Mouse (Mus musculus) midbrain, embryonic 12.5 days (tissue): Measurements from ENCODE around the gene Ttl. TPM values are rescaled to one million over a fixed set of nuclear protein-coding genes. Genes with fewer than 3 reads are reported as not detected.

Experiments used
- ATAC-seq: fragments of 200-750 bp; cut with Nextera tagmentation; 2 replicates; pipeline ENCODE4 v1.8.0; 2017; ENCODE audit warnings: low read depth, moderate TSS enrichment, moderate library complexity; ENCODE audit not compliant: low FRiP score
- H3K27ac ChIP-seq: fragments of 300-500 bp; sonication (generic); replicated peaks from 2 replicates; pipeline ENCODE4 v1.5.1; 2016; ENCODE audit warnings: mild to moderate bottlenecking
- H3K27me3 ChIP-seq: fragments of 300-500 bp; sonication (generic); 2 replicates; pipeline ENCODE4 v1.6.1; 2016; ENCODE audit warnings: mild to moderate bottlenecking
- H3K36me3 ChIP-seq: fragments of 300-500 bp; sonication (generic); 2 replicates; pipeline ENCODE4 v1.6.1; 2016
- H3K4me1 ChIP-seq: fragments of 300-500 bp; sonication (generic); 2 replicates; pipeline ENCODE4 v1.6.1; 2016
- H3K4me2 ChIP-seq: fragments of 300-500 bp; sonication (generic); replicated peaks from 2 replicates; pipeline ENCODE4 v1.6.1; 2016; ENCODE audit warnings: mild to moderate bottlenecking, moderate library complexity
- H3K4me3 ChIP-seq: fragments of 300-500 bp; sonication (generic); 2 replicates; pipeline ENCODE4 v1.5.1; 2016; ENCODE audit warnings: mild to moderate bottlenecking
- H3K9ac ChIP-seq: fragments of 300-500 bp; sonication (generic); replicated peaks from 2 replicates; pipeline ENCODE4 v1.6.1; 2016; ENCODE audit warnings: mild to moderate bottlenecking, moderate library complexity
- H3K9me3 ChIP-seq: fragments of 300-500 bp; sonication (generic); 2 replicates; pipeline ENCODE4 v1.6.1; 2016; ENCODE audit warnings: mild to moderate bottlenecking
- WGBS: fragments of 180-500 bp; shearing (Covaris S2); methylation state at CpG from one replicate; pipeline ENCODE4 v1.1.7; 2016; 5-methylcytosine and 5-hydroxymethylcytosine counted together
- polyA plus RNA-seq: library from polyadenylated mRNA; unstranded; fragments of >200 nt; fragmentation: Nextera tagmentation; extraction: Ambion mirVana; gene quantifications from 2 replicates; pipeline ENCODE4 v1.2.1, GENCODE M21; 2016

The Ttl gene
- polyA plus RNA-seq, result 15.1 and 16.8 TPM in 2 replicates

DNA sequence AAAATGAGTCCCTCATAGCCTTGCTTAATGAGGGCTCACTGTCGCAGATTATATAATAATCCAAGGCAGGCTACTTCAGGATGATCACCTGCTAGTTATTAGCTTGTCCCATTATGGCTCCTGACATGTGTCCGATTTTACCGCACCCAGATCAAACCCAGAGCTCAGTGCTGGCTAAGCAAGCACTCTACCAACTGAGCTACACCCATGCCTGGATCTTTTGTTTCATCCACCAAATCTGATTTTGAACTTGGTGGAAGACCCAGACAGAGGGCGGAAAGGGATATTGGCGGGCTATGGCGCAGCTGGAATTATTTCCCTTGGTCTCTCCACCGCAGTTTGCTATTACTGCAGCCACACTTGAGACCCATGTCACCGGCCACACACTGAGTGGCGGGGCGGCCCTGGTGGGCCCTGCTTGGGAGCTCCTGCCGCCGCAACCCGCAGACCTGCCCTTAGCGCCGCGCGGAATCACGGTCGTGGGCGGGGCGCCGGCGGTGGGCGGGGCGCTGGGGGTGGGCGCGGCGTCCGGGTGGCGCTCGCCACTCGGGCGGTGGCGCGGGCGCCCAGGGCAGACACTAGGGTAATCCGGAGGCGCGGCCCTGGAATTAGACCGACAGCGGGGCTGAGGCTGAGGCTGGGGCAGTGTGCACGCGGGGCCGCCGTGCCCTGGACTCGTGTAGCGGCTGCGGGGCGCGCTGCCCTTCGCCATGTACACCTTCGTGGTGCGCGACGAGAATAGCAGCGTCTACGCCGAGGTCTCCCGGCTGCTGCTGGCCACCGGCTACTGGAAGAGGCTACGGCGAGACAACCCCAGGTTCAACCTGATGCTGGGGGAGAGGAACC lies at the start of gene Ttl:
TSS of gene Ttl (plus strand) at position 506 of the 846 bp plus-strand sequence.
- H3K4me2 ChIP-seq, result peak within 1 kb of the TSS; percentile 75
- peak within 1 kb of the TSS; percentile 78 for H3K4me3 ChIP-seq
- peak within 1 kb of the TSS; percentile 72 for H3K27ac ChIP-seq
- WGBS, result 2% methylated on average over 62 of the region's 62 CpGs
- 0 out of 2 replicates have a peak, but pooled peaks cover 5% of the 10 kb centered on the region for H3K36me3 ChIP-seq
- no peaks in the 10 kb centered on the region for H3K9me3 ChIP-seq
- peaks cover 16% of the 10 kb centered on the region for H3K4me1 ChIP-seq
- ATAC-seq, result peak; percentile 96
- H3K9ac ChIP-seq, result peak within 1 kb of the TSS; percentile 73
- no peaks in the 10 kb centered on the region for H3K27me3 ChIP-seq

DNA sequence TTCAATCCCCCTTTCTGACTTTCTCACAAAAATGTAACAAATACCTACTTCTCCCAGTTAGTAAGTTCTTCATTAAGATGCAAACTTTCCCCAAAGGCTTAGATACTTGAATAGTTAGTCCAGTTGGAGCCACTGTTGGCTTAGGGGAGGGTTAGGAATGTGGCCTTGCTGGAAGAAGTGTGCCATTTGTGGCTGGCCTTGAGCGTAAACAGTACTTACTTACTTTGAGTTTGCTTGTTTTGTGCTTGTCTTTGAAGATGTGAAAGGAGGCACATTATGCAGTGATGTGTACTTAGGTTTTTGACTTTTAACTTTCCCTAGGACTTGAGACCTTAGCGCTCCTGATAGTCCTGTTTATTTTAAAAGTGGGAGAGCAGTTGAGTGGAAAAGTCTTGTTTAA lies 45.6 kb upstream of the Ttl start:
- no peaks in the 10 kb centered on the region for H3K9me3 ChIP-seq
- no peaks in the 10 kb centered on the region for H3K4me1 ChIP-seq
- H3K36me3 ChIP-seq, result peaks cover 5% of the 10 kb centered on the region; the same call in 1 of the 2 replicates
- no peak overlapping the region for H3K27ac ChIP-seq
- no peak overlapping the region for H3K4me3 ChIP-seq
- ATAC-seq, result no peak
- no peaks in the 10 kb centered on the region for H3K27me3 ChIP-seq
- 76% methylated on average over 2 of the region's 2 CpGs for WGBS
- no peak overlapping the region for H3K4me2 ChIP-seq
- no peak overlapping the region for H3K9ac ChIP-seq

DNA sequence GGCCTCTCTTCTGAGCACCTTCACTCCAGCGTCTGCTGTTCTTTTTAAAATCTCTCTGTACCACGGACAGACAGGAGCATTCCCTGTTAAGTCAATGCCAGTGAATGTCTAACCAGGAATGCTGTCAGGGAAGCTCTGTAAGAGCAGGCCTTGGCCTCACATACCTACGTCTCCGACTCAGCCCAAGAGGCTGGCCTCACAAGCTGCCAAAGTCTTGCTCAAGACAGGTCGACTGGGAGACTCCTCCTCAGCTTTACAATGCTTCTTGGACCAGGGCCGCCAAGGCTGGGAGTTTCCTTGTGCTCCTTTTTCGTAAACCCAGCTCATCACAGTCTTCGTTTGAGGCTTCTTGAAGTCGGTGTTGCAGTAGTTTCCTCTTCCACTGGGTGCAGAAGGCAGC lies 40.9 kb upstream of the Ttl start:
- H3K4me2 ChIP-seq, result no peak overlapping the region
- no peak overlapping the region for H3K9ac ChIP-seq
- no peaks in the 10 kb centered on the region for H3K36me3 ChIP-seq
- 85% methylated on average over 9 of the region's 9 CpGs for WGBS
- no peaks in the 10 kb centered on the region for H3K9me3 ChIP-seq
- no peak overlapping the region for H3K27ac ChIP-seq
- no peaks in the 10 kb centered on the region for H3K4me1 ChIP-seq
- H3K4me3 ChIP-seq, result no peak overlapping the region
- H3K27me3 ChIP-seq, result no peaks in the 10 kb centered on the region
- ATAC-seq, result no peak

DNA sequence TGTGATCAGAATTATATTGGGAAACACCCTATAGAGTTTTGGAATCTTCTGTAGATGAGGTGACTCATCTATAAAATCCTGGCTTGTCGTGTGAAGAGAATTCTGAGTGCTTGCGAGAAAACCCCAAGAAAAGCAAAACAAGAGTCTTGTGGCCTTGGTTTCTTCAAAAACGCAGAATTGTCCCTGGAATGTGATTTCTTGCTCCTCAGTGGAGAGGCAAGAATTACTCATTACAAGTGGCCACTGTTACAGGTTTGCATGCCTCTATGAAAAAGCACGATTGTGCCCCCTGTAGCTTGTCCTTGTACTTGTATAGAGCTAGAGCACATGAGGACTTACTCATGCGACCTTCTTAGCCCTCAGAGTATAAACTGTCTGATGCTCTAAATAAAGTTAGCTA lies 30.4 kb upstream of the Ttl start:
- H3K4me1 ChIP-seq, result peaks cover 11% of the 10 kb centered on the region
- 88% methylated on average over 5 of the region's 5 CpGs for WGBS
- no peak overlapping the region for H3K4me2 ChIP-seq
- no peaks in the 10 kb centered on the region for H3K9me3 ChIP-seq
- H3K9ac ChIP-seq, result no peak overlapping the region
- H3K27ac ChIP-seq, result no peak overlapping the region
- peaks cover 41% of the 10 kb centered on the region for H3K27me3 ChIP-seq
- no peak overlapping the region for H3K4me3 ChIP-seq
- no peaks in the 10 kb centered on the region for H3K36me3 ChIP-seq
- ATAC-seq, result no peak

DNA sequence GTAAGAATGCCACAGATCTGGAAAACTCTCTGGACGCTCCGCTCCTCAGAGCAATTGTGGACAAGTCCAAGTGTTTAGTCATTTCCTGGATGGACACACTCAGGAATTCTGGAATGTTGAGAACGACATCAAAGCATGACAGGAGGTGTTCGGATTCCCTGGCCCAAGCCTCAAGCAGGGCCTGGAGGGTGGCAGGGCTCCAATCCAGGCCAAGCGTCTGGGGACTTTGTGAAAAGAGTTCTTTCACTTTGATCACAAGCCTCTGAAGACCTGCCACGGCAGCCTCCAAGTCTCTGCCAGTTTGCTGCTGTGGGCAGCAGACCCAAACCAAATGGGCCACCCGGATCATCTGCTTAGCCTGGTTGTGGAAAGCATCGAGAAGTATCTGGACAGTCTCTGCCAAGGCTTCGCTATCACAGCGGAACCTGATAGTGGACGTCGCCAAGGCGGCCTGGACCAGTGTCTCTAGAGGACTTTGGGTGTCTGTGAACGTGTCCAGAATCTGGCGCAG lies 27.3 kb upstream of the Ttl start:
- Histone ChIP-seq H3K9me3 (no peaks in the 10 kb centered on the region), H3K36me3 (no peaks in the 10 kb centered on the region), H3K4me3 (peak overlapping the region; percentile 46), H3K27me3 (peaks cover 52% of the 10 kb centered on the region), H3K4me2 (peak overlapping the region; percentile 88), H3K27ac (no peak overlapping the region), H3K4me1 (peaks cover 11% of the 10 kb centered on the region), H3K9ac (peak overlapping the region; percentile 60)
- WGBS, result 32% methylated on average over 15 of the region's 15 CpGs
- ATAC-seq, result no peak

DNA sequence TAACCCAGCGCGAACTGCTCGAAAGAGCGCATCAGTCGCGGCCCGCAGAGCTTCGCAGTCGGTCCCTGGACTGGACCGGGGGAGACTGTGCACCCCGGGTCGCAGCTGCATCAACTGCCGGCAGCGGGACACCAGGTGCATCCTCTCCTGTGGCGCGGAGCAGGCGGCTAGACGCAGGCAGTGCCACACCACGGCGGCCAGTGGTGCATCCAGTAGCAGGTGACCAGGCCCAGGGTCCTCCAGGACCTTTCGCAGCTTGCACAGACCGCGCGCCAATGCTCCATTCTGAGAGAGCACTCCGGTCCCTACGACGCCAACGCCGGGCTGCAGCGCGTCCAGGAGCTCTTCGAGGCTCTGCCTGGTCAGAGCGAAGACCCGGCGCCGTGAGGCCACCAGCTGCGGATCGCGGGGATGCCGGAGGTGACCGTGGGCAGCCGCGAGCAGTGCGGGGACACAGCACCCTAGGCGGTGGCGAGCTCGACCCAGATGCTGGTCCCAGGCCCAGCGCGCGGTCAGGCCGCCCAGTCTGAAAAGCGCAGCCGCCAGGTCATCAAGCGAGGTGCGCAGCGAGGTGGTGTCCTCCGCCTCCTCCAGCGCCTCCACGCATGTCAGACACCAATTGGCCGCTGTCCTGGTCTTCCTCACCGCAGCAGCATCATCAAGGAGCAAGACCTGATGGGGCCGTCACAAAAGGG lies 26.7 kb upstream of the Ttl start:
- 2% methylated on average over 62 of the region's 62 CpGs for WGBS
- H3K9me3 ChIP-seq, result no peaks in the 10 kb centered on the region
- H3K4me2 ChIP-seq, result peak overlapping the region; percentile 88
- H3K4me1 ChIP-seq, result peaks cover 11% of the 10 kb centered on the region
- peak overlapping the region; percentile 60 for H3K9ac ChIP-seq
- peak; percentile 66 for ATAC-seq
- no peaks in the 10 kb centered on the region for H3K36me3 ChIP-seq
- H3K4me3 ChIP-seq, result peak overlapping the region; percentile 46
- peaks cover 52% of the 10 kb centered on the region for H3K27me3 ChIP-seq
- H3K27ac ChIP-seq, result peak overlapping the region; percentile 20; the same call in 1 of the 2 replicates

DNA sequence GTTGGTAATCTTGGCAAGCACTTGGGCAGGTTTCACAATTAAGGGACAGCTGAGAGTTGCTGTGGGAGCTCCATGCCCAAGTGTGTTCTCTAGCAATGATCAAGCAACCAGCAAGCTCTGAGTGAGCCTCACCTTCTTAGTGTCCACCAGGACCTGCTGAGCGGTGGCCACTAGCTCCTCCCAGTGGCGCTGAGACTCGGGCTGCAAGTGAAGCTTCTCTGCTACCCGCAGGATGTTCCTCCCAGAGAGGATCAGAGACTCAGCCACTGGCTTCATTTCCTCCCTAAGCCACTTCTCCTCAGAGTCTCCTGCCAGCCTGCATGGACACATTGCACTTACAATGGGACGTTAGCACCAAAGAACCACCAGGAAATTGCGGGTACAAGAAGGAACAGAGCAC lies 25.2 kb upstream of the Ttl start:
- Histone ChIP-seq H3K27me3 (peaks cover 52% of the 10 kb centered on the region), H3K36me3 (no peaks in the 10 kb centered on the region), H3K4me1 (peaks cover 11% of the 10 kb centered on the region), H3K4me3 (no peak overlapping the region), H3K4me2 (no peak overlapping the region), H3K9me3 (no peaks in the 10 kb centered on the region), H3K9ac (no peak overlapping the region), H3K27ac (no peak overlapping the region)
- 29% methylated on average over 6 of the region's 6 CpGs for WGBS
- no peak for ATAC-seq

DNA sequence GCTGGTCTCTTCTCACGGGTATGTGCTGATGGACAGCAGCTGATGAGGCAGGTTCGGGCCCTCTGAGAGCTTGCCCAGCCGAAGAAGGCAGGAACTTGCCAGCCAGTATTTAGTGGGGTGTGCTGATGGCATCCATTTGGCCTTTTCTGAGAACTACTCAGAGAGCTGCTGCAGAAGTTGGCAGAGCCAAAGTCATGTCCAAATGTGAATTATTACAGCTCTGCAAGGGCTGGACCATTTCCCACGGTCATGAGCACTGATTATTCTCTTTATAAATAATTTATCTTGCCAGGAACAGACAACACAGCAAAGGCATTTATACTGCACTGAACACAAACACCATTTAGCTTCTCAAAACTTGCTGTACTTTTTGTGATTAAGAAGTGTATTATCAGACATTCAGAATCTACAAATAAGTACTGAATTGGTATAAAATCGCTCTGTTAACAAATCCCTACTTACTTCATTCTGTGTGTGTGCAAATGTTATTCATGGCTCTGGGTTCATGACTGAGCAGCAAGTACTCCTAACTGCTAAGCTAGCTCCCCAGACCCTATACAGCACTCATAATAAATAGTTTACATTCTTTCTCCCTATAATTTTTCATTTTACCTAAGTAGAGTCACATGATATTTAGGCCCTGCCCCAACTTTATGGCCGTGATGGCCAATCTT lies 19.4 kb upstream of the Ttl start:
- no peaks in the 10 kb centered on the region for H3K9me3 ChIP-seq
- no peak overlapping the region for H3K9ac ChIP-seq
- 82% methylated on average over 6 of the region's 6 CpGs for WGBS
- H3K27ac ChIP-seq, result no peak overlapping the region
- H3K27me3 ChIP-seq, result peaks cover 5% of the 10 kb centered on the region; the same call in 1 of the 2 replicates
- H3K4me1 ChIP-seq, result no peaks in the 10 kb centered on the region
- ATAC-seq, result no peak
- H3K36me3 ChIP-seq, result no peaks in the 10 kb centered on the region
- H3K4me3 ChIP-seq, result no peak overlapping the region
- no peak overlapping the region for H3K4me2 ChIP-seq

DNA sequence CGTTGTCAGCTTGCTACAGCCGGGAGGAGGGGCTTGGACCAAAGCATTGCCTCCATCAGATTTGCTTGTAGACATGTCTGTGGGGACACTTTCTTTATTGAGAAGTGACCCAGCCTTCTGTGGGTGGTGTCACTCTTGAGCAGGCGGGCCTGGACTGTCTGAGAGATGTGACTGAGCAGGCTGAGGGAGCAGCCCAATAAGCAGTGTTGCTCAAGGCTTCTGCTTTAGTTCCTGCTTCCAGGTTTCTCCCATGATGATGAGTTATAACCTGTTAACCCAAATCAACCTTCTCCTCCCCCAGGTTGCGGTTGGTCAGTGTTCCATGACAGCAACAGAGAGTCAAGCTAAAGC lies 18.9 kb upstream of the Ttl start:
- no peak overlapping the region for H3K27ac ChIP-seq
- peaks cover 5% of the 10 kb centered on the region; the same call in 1 of the 2 replicates for H3K27me3 ChIP-seq
- H3K4me1 ChIP-seq, result no peaks in the 10 kb centered on the region
- no peaks in the 10 kb centered on the region for H3K36me3 ChIP-seq
- WGBS, result 89% methylated on average over 4 of the region's 4 CpGs
- no peak overlapping the region for H3K4me3 ChIP-seq
- no peak for ATAC-seq
- H3K9me3 ChIP-seq, result no peaks in the 10 kb centered on the region
- no peak overlapping the region for H3K9ac ChIP-seq
- no peak overlapping the region for H3K4me2 ChIP-seq

DNA sequence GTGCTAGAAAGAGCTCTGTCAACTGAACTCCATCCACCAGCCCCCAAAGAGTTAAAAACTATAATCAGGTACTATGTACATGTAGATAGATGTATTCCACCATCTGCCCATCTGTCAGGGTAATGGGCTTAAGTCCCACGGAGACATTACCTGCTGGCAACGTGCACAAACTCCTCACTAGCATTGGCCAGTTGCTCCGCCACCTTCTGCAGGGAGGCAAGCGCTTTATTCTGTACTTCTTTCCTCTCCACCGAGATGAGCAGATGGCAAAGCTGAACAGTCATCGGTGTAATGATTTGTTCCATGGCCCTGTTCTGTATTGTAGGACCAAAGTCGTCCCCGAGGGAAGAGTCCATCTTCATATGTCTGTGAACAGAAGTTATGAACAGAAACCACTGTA lies 17.9 kb upstream of the Ttl start, which contains the start of gene Vinac1:
TSS of gene Vinac1 (minus strand) at position 362 of the 400 bp plus-strand sequence.
- WGBS, result 86% methylated on average over 8 of the region's 8 CpGs
- Histone ChIP-seq H3K4me1 (no peaks in the 10 kb centered on the region), H3K9me3 (no peaks in the 10 kb centered on the region), H3K27ac (no peak within 1 kb of the TSS), H3K4me3 (no peak within 1 kb of the TSS), H3K4me2 (no peak within 1 kb of the TSS), H3K9ac (no peak within 1 kb of the TSS), H3K27me3 (no peaks in the 10 kb centered on the region), H3K36me3 (no peaks in the 10 kb centered on the region)
- ATAC-seq, result no peak

DNA sequence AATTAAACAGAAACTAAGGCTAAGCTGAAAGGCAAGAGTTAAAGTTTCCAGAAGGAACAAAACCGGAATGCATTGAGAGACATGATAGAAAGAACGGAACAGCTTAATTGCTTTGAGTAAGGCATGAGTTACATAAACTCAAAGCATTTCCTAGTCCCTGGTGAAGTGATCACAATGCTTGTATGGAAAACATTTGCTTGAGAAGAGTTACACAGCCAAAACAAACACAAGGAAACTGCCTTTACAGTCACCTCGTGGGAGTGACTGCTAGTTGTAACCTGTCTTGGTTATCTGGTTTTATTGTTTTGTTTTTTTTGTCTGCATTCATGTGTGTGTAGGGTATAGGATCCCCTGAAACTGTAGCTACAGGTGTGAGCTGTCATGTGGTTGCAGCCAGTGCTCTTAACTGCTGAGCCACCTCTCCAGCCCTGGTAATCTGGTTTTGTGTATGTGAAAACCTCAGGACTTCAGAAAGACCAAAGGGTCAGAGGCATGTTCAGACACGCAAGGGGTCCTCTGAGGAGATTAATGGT lies 13.2 kb upstream of the Ttl start:
- H3K9ac ChIP-seq, result no peak overlapping the region
- H3K4me3 ChIP-seq, result no peak overlapping the region
- H3K4me2 ChIP-seq, result no peak overlapping the region
- H3K4me1 ChIP-seq, result no peaks in the 10 kb centered on the region
- no peak overlapping the region for H3K27ac ChIP-seq
- WGBS, result 77% methylated on average over 4 of the region's 4 CpGs
- no peak for ATAC-seq
- H3K9me3 ChIP-seq, result no peaks in the 10 kb centered on the region
- H3K27me3 ChIP-seq, result no peaks in the 10 kb centered on the region
- no peaks in the 10 kb centered on the region for H3K36me3 ChIP-seq
